Mouse (Mus musculus) neural tube, embryonic 15.5 days (tissue): ENCODE results near the gene Cux1. TPM values are rescaled to one million over a fixed set of nuclear protein-coding genes. Genes with fewer than 3 reads are reported as not detected.

Source experiments
- ATAC-seq: fragments of 200-750 bp; cut with Nextera tagmentation; 2 replicates; pipeline ENCODE4 v1.8.0; 2017; ENCODE audit warnings: mild to moderate bottlenecking, moderate TSS enrichment, moderate library complexity; ENCODE audit not compliant: low FRiP score
- H3K27ac ChIP-seq: fragments of 300-500 bp; sonication (generic); replicated peaks from 2 replicates; pipeline ENCODE4 v1.5.1; 2015; ENCODE audit warnings: mild to moderate bottlenecking, inconsistent platforms
- H3K27me3 ChIP-seq: fragments of 300-500 bp; sonication (generic); replicated peaks from 2 replicates; pipeline ENCODE4 v1.6.1; 2015; ENCODE audit warnings: inconsistent platforms
- H3K36me3 ChIP-seq: fragments of 300-500 bp; sonication (generic); 2 replicates; pipeline ENCODE4 v1.6.1; 2015; ENCODE audit warnings: inconsistent platforms
- H3K4me1 ChIP-seq: fragments of 300-500 bp; sonication (generic); 2 replicates; pipeline ENCODE4 v1.6.1; 2015; ENCODE audit warnings: inconsistent platforms
- H3K4me2 ChIP-seq: fragments of 300-500 bp; sonication (generic); 2 replicates; pipeline ENCODE4 v1.6.1; 2015; ENCODE audit warnings: inconsistent platforms, mild to moderate bottlenecking, moderate library complexity
- H3K4me3 ChIP-seq: fragments of 300-500 bp; sonication (generic); replicated peaks from 2 replicates; pipeline ENCODE4 v1.5.1; 2015; ENCODE audit warnings: mild to moderate bottlenecking, inconsistent platforms
- H3K9ac ChIP-seq: fragments of 300-500 bp; sonication (generic); replicated peaks from 2 replicates; pipeline ENCODE4 v1.6.1; 2015; ENCODE audit warnings: mild to moderate bottlenecking, inconsistent platforms
- H3K9me3 ChIP-seq: fragments of 300-500 bp; sonication (generic); replicated peaks from 2 replicates; pipeline ENCODE4 v1.6.1; 2016; ENCODE audit warnings: inconsistent platforms
- WGBS: fragments of 180-500 bp; shearing (Covaris S2); methylation state at CpG from one replicate; pipeline ENCODE4 v1.1.7; 2015; ENCODE audit warnings: mixed read lengths; 5-methylcytosine and 5-hydroxymethylcytosine counted together
- polyA plus RNA-seq: library from polyadenylated mRNA; unstranded; fragments of >200 nt; fragmentation: Nextera tagmentation; extraction: Ambion mirVana; gene quantifications from 2 replicates; pipeline ENCODE4 v1.2.1, GENCODE M21; 2015

The Cux1 gene
- polyA plus RNA-seq, 1 experiment from 2014 or later = 87.8 TPM

DNA sequence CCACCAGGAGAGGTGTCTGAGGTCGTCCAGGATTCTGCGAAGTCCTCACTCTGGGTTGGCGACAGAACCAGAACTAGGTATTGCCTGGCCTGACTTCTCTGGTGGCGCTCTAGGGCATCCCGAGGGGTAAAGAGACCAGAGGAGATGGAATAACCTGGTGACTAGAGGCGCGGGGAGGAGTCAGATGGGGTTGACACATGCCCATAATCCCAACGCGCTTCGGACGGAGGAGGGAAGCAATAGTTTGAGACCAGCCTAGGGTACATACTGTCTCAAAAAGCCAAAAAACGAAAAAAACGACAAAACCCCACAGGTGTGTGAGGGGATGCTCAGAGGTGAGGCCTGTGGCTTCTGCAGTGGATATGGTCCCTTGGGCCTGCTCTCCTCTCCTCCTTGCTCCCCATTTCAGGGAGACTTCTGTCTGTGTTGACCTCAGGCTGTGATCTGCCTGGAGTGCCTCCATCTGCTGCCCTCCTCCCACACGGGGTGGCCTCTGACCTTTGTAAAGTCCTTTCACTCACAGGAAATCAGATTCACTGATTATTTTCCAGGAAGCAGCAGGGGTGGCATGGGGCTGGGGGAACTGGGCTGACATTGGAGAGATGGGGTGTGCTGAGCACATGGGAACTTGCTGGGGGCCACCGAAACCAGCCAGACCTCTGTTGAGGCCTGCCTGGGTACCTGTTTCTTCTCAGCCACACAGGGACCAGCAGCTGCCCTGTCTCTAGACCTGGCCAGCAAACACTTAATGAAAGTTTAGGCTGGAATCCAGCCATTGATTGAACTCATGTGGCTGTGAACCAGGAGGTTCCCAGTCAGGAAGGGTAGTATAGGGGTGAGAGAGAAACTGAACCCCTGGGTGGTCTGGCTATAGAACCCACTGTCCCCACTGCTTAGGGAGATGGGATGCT lies 321.5 kb downstream of the Cux1 start:
- Histone ChIP-seq H3K4me2 (peak overlapping the region; percentile 89), H3K9me3 (no peaks in the 10 kb centered on the region), H3K27me3 (no peaks in the 10 kb centered on the region), H3K9ac (peak overlapping the region; percentile 89; the same call in 1 of the 2 replicates), H3K4me3 (peak overlapping the region; percentile 93), H3K27ac (peak overlapping the region; percentile 91), H3K36me3 (no peaks in the 10 kb centered on the region; the same call in 1 of the 2 replicates), H3K4me1 (peaks cover 42% of the 10 kb centered on the region)
- peak; percentile 46 for ATAC-seq
- WGBS = 16% methylated on average over 15 of the region's 15 CpGs

DNA sequence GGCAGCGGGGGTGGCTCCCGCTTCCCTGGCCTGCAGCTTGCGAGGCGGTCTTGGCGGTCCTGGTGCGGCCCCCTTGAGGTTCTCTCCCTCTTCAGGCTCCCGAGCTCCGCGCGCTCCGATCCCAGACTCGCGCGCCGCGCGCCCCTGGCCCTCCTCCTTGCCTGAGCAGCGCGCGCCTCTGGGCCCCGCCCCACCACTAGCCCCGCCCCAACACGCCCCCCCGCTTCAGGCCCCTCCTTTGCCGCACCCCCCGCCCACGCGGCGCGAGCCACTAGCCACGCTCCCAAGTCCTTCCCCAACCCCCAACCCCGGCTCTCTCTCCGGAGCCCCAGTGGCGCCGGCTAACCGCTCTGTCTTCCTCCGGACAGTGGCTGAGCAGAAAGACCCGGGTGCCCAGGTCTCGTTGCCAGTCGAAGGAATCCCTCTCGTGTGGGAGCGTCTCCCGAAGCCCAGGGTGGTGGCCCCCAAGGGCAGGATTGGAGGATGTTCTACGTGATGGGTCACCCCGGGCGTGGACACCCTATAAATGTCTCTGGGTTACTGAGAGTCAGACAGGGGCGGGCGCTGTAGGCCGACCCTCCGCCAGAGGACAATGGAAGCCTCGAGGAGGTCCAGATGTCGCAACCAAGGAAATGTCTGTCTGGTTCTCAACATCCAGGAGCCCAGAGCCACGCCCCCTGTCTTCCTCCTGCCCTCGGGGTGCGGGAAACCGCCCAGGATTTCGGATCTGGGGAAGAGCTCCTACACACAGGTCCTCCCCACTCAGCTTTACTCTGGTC lies 322.3 kb downstream of the Cux1 start:
- no peaks in the 10 kb centered on the region for H3K27me3 ChIP-seq
- peak overlapping the region; percentile 91 for H3K27ac ChIP-seq
- H3K4me2 ChIP-seq = peak overlapping the region; percentile 89
- peaks cover 49% of the 10 kb centered on the region for H3K4me1 ChIP-seq
- H3K9ac ChIP-seq = peak overlapping the region; percentile 89
- no peaks in the 10 kb centered on the region for H3K9me3 ChIP-seq
- H3K4me3 ChIP-seq = peak overlapping the region; percentile 93
- ATAC-seq = peak; percentile 82
- H3K36me3 ChIP-seq = no peaks in the 10 kb centered on the region
- under 1% methylated on average over 45 of the region's 57 CpGs for WGBS

DNA sequence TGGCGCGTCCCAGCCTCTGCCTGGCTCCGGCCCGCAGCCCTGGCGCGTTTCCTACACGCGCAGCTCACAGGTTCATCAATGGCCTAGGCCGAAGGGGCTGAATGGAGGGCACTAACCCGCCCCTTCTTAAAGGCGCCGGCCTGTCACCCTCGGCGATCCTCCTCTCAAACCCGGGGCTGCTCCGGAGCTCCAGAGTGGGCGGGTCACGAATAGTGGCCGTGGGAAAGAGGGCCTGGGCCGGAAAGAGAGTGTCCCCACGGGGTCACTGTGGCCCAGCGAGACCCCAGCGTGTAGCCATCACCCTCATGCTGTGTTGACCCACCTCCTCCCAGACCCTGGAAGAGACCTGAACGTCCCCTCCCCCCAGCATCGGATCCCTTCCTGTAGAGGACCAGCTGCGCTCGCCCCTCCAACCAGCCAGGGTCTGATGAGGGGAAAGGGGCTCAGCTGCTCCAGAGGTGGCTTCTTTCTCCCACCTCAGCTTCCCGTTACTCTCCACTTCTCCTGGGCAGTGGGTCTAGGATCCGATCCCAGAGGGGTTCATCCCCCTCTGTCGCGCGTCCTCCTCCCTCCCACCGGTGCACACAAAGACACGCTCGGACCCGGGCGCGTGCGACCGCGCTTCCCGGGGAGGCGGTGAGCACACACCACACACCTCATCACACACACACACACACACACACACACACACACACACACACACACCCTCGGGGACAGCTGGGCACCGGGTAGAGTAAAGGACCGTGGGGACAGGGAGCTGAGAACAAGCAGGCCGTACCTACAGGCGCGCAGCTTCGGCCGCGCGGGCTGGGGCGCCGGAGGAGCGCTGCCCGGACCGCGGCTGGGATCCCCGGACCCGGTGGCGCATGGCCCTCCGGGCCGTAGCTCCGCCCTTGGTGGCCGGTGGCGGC lies 323.2 kb downstream of the Cux1 start:
- H3K4me3 ChIP-seq = peak overlapping the region; percentile 93
- WGBS = under 1% methylated on average over 62 of the region's 67 CpGs
- H3K4me2 ChIP-seq = peak overlapping the region; percentile 89
- H3K4me1 ChIP-seq = peaks cover 49% of the 10 kb centered on the region
- ATAC-seq = peak; percentile 50
- H3K9me3 ChIP-seq = no peaks in the 10 kb centered on the region
- H3K27me3 ChIP-seq = no peaks in the 10 kb centered on the region
- peak overlapping the region; percentile 91 for H3K27ac ChIP-seq
- peak overlapping the region; percentile 89 for H3K9ac ChIP-seq
- H3K36me3 ChIP-seq = no peaks in the 10 kb centered on the region

- H3K4me2 ChIP-seq = peak overlapping the region; percentile 3; the same call in 1 of the 2 replicates
- no peak overlapping the region for H3K27ac ChIP-seq
- H3K4me1 ChIP-seq = peaks cover 72% of the 10 kb centered on the region
- no peaks in the 10 kb centered on the region for H3K9me3 ChIP-seq
- WGBS = 63% methylated on average over 6 of the region's 6 CpGs
- no peak overlapping the region; the same call in 1 of the 2 replicates for H3K9ac ChIP-seq
- no peak overlapping the region for H3K4me3 ChIP-seq
- no peaks in the 10 kb centered on the region for H3K27me3 ChIP-seq
- ATAC-seq = no peak
- no peaks in the 10 kb centered on the region for H3K36me3 ChIP-seq
Observed at GRCm38 (mm10) chr5:136241161-136241560, 326.1 kb downstream of the Cux1 start.

DNA sequence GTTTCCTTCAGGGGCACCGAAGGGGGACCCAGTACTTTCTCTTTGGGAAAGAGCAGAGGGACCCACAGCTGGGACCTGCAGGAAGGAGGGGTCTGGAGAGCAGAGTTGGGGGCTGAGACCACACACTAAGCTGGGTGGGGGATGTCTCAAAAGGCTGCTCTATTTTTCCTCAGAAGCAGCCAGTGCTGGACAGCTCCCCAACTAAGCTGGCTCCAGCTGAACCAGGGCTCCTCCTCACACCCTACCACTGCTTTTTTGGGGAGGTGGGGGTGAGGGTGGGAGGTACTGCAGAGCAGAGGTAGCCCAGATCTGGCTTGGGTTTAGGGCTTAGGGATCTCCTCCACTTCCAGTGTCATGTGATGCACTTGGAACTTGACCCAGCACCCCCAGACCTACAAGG lies 326.9 kb downstream of the Cux1 start:
- ATAC-seq = no peak
- Histone ChIP-seq H3K4me3 (no peak overlapping the region), H3K4me2 (no peak overlapping the region), H3K4me1 (peaks cover 68% of the 10 kb centered on the region), H3K27ac (no peak overlapping the region), H3K9ac (no peak overlapping the region), H3K9me3 (no peaks in the 10 kb centered on the region), H3K27me3 (no peaks in the 10 kb centered on the region), H3K36me3 (no peaks in the 10 kb centered on the region)
- WGBS = 37% methylated on average over 1 of the region's 1 CpGs

DNA sequence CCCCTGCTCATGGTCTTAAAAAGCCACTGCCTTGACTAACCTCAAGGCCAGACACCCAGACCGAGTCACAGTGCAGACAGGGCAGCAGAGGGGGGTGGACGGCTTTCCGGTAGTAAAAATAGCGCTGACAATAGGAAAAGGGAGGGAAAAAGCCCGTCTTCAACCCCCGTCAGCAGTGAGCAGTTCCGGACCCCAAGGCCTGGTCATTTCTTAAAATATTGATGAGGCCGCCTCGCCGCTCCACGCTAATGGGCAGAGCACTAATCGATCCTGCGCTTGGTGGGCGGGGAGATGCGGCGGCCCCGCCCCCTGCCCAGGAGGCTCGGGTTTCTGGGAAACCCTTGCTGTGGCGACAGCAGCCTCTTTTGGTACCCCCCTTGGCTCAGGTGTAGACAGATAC lies 329.7 kb downstream of the Cux1 start:
- Histone ChIP-seq H3K9ac (peak overlapping the region; percentile 31), H3K4me3 (peak overlapping the region; percentile 35), H3K36me3 (no peaks in the 10 kb centered on the region), H3K9me3 (no peaks in the 10 kb centered on the region), H3K27ac (no peak overlapping the region), H3K4me1 (peaks cover 70% of the 10 kb centered on the region), H3K27me3 (no peaks in the 10 kb centered on the region), H3K4me2 (peak overlapping the region; percentile 63)
- 0 out of 2 replicates have a peak, but pooled peaks have one; percentile 22 for ATAC-seq
- WGBS = 5% methylated on average over 19 of the region's 19 CpGs

DNA sequence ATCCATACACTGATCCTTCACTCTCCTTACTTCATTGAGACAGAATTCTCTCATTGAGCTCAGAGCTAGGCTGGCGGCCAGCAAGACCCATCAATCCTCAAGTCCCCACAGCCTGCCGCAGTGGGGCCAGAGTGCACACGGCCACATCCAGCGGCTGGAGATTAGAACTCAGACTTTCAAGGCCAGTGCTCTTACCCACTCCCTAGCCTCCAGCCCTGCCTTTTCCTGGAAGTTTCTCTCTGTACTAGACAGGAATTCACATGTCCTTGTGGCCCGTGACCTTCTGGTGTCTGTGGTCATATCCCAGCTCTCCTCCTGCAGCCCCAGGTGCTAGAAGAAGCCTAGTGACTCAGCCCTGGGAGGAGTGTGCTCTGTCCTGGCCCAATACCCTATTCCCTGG lies 330.7 kb downstream of the Cux1 start:
- H3K9me3 ChIP-seq = no peaks in the 10 kb centered on the region
- peaks cover 4% of the 10 kb centered on the region; the same call in 1 of the 2 replicates for H3K36me3 ChIP-seq
- H3K4me3 ChIP-seq = no peak overlapping the region
- H3K27me3 ChIP-seq = no peaks in the 10 kb centered on the region
- no peak overlapping the region for H3K9ac ChIP-seq
- H3K27ac ChIP-seq = no peak overlapping the region
- H3K4me1 ChIP-seq = peaks cover 60% of the 10 kb centered on the region
- ATAC-seq = no peak
- H3K4me2 ChIP-seq = no peak overlapping the region
- WGBS = 76% methylated on average over 5 of the region's 5 CpGs

DNA sequence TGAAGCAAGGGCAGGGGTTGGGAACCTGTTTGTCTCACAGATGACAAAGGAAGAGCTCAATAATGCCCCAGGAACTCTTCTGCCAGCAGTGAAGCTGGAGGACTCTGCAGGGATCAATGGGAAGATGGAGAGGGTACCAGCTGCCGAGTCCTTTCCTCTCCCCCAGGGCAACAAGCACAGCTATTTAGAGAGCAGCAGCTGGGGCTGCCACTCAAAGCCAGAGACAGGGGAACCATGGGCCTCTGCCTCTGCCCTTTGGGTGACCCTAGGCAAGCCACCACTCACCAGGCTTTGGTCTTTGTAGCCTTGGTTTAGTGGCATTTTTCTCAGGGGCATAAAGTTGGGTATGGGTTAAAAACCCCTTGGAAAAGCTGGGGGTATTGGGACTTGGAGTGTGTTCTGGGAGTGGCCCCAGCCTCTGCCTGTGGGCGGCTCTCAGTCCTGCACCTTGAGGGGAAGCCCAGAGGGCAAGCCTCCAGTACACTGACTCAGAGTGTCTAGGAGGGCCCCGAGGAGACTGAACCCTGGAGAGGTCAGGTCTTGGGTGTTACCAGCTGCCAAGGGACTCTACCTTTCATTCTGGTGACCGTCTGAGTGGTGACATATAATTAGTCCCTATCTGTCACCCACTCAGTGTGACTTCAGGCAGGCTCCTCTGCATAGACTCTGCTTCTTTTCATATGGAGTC lies 336.8 kb downstream of the Cux1 start:
- Histone ChIP-seq H3K27ac (no peak overlapping the region), H3K4me1 (peaks cover 20% of the 10 kb centered on the region), H3K9me3 (no peaks in the 10 kb centered on the region), H3K9ac (no peak overlapping the region), H3K4me3 (no peak overlapping the region), H3K4me2 (no peak overlapping the region), H3K27me3 (no peaks in the 10 kb centered on the region), H3K36me3 (peaks cover 41% of the 10 kb centered on the region)
- ATAC-seq = no peak
- 56% methylated on average over 4 of the region's 4 CpGs for WGBS

DNA sequence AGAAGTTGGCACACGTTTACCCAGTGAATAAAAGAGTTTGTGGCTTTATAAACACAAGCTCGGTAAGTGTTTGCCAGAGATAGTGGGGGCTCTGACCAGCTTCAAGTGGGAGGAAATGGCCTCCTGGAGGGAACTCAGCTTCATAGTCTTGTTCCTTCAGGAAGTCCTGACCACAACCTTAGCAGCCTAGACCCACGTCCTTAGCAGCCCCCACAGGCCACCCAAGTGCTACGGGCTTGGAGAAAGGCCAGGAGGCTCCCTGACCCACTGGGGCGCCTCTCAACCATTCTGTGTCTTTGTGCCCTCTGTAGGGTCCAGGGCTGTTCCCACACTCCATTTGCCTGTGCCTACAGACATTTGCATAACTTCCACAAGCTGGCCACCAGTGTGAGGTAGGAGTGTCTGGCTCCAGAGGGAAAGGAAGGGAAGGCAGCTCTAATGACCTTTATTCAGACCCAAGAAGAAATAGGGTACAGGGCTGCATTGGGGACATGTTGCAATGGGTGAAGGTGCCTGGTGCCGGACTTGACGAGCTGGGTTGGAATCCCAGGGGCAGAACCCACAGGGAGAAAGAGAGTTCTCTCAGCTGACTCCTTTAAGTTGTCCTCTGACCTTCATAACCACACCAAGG lies 340.9 kb downstream of the Cux1 start:
- peaks cover 70% of the 10 kb centered on the region for H3K36me3 ChIP-seq
- no peaks in the 10 kb centered on the region for H3K27me3 ChIP-seq
- H3K9me3 ChIP-seq = no peaks in the 10 kb centered on the region; the same call in 1 of the 2 replicates
- H3K27ac ChIP-seq = no peak overlapping the region
- 0 out of 2 replicates have a peak, but pooled peaks cover 3% of the 10 kb centered on the region for H3K4me1 ChIP-seq
- WGBS = 77% methylated on average over 7 of the region's 7 CpGs
- no peak overlapping the region for H3K4me2 ChIP-seq
- H3K4me3 ChIP-seq = no peak overlapping the region
- ATAC-seq = no peak
- no peak overlapping the region for H3K9ac ChIP-seq

- H3K9me3 ChIP-seq = no peaks in the 10 kb centered on the region; the same call in 1 of the 2 replicates
- H3K4me2 ChIP-seq = no peak overlapping the region
- no peaks in the 10 kb centered on the region for H3K27me3 ChIP-seq
- no peak overlapping the region for H3K4me3 ChIP-seq
- no peak for ATAC-seq
- no peaks in the 10 kb centered on the region for H3K4me1 ChIP-seq
- 81% methylated on average over 12 of the region's 12 CpGs for WGBS
- peaks cover 40% of the 10 kb centered on the region for H3K36me3 ChIP-seq
- no peak overlapping the region for H3K27ac ChIP-seq
- no peak overlapping the region for H3K9ac ChIP-seq
Observed at GRCm38 (mm10) chr5:136218585-136218984, 348.7 kb downstream of the Cux1 start.
